Mouse (Mus musculus) liver, embryonic 11.5 days (tissue): ENCODE data around the gene Mtor. TPM values are rescaled to one million over a fixed set of nuclear protein-coding genes. Genes with fewer than 3 reads are reported as not detected.

ENCODE experiments used
- ATAC-seq: fragments of 200-750 bp; cut with Nextera tagmentation; replicated peaks from 2 replicates; pipeline ENCODE4 v1.8.0; 2017; ENCODE audit warnings: moderate number of reproducible peaks, mild to moderate bottlenecking, moderate TSS enrichment, moderate library complexity; ENCODE audit not compliant: low FRiP score
- DNase-seq: peaks from one replicate; pipeline ENCODE4 v3.0.0-alpha.2; 2017; ENCODE audit warnings: low spot score
- H3K27ac ChIP-seq: fragments of 300-500 bp; sonication (generic); 2 replicates; pipeline ENCODE4 v1.5.1; 2014; ENCODE audit warnings: mild to moderate bottlenecking, low read depth, low read length, control low read depth
- H3K27me3 ChIP-seq: fragments of 300-500 bp; sonication (generic); replicated peaks from 2 replicates; pipeline ENCODE4 v1.6.1; 2014; ENCODE audit warnings: low read length, mixed read lengths; ENCODE audit not compliant: control insufficient read depth, insufficient read depth
- H3K36me3 ChIP-seq: fragments of 300-500 bp; sonication (generic); 2 replicates; pipeline ENCODE4 v1.6.1; 2014; ENCODE audit warnings: mild to moderate bottlenecking, low read length, moderate library complexity, mixed read lengths; ENCODE audit not compliant: control insufficient read depth, insufficient read depth
- H3K4me1 ChIP-seq: fragments of 300-500 bp; sonication (generic); replicated peaks from 2 replicates; pipeline ENCODE4 v1.6.1; 2014; ENCODE audit warnings: low read length, mixed read lengths; ENCODE audit not compliant: control insufficient read depth, insufficient read depth
- H3K4me2 ChIP-seq: fragments of 300-500 bp; sonication (generic); 2 replicates; pipeline ENCODE4 v1.6.1; 2014; ENCODE audit warnings: mild to moderate bottlenecking, control low read depth, moderate library complexity
- H3K4me3 ChIP-seq: fragments of 300-500 bp; sonication (generic); 2 replicates; pipeline ENCODE4 v1.5.1; 2014; ENCODE audit warnings: low read depth, low read length, control low read depth
- H3K9ac ChIP-seq: fragments of 300-500 bp; sonication (generic); 2 replicates; pipeline ENCODE4 v1.6.1; 2014; ENCODE audit warnings: low read depth, low read length, control low read depth
- H3K9me3 ChIP-seq: fragments of 300-500 bp; sonication (generic); 2 replicates; pipeline ENCODE4 v1.6.1; 2016; ENCODE audit warnings: low read length, inconsistent platforms, mixed read lengths; ENCODE audit not compliant: control insufficient read depth
- WGBS: fragments of 180-500 bp; shearing (Covaris S2); extraction: QIAGEN DNeasy Blood & Tissue Kit; methylation state at CpG from one replicate; pipeline ENCODE4 v1.1.7; 2014; 5-methylcytosine and 5-hydroxymethylcytosine counted together
- polyA plus RNA-seq: library from polyadenylated mRNA; unstranded; fragments of >200 nt; fragmentation: Nextera tagmentation; extraction: Ambion mirVana; gene quantifications from 2 replicates; pipeline ENCODE4 v1.2.1, GENCODE M21; 2014

The Mtor gene
- polyA plus RNA-seq, 1 experiment from 2014 or later, result 22.9 TPM

- peaks cover 40% of the 10 kb centered on the region for H3K36me3 ChIP-seq
These were observed 5.3 kb downstream of the Mtor start for GRCm38 (mm10) chr4:148453707-148454106.

GRCm38 (mm10) chr4:148455477-148456025, 7.1 kb downstream of the Mtor start:
- H3K4me2 ChIP-seq, result no peak overlapping the region
- no peak for ATAC-seq
- H3K27me3 ChIP-seq, result no peaks in the 10 kb centered on the region

More at GRCm38 (mm10) chr4:148453707-148454106, 5.3 kb downstream of the Mtor start:
- ATAC-seq (no peak), DNase-seq (no peak)
- H3K9ac ChIP-seq, result no peak overlapping the region
- H3K27ac ChIP-seq, result no peak overlapping the region
- H3K9me3 ChIP-seq, result no peaks in the 10 kb centered on the region
- H3K4me3 ChIP-seq, result no peak overlapping the region
- no peaks in the 10 kb centered on the region for H3K27me3 ChIP-seq
- no peak overlapping the region for H3K4me2 ChIP-seq
- WGBS, result 89% methylated on average over 11 of the region's 11 CpGs
- H3K4me1 ChIP-seq, result no peaks in the 10 kb centered on the region; the same call in 1 of the 2 replicates

GRCm38 (mm10) chr4:148460656-148461284, 12.4 kb downstream of the Mtor start:
- Histone ChIP-seq H3K27me3 (no peaks in the 10 kb centered on the region), H3K4me1 (no peaks in the 10 kb centered on the region), H3K9me3 (no peaks in the 10 kb centered on the region), H3K27ac (no peak overlapping the region), H3K36me3 (peaks cover 49% of the 10 kb centered on the region), H3K4me2 (no peak overlapping the region), H3K4me3 (no peak overlapping the region), H3K9ac (no peak overlapping the region)
- WGBS, result 90% methylated on average over 12 of the region's 12 CpGs
- DNase-seq (no peak), ATAC-seq (no peak)

More at GRCm38 (mm10) chr4:148455477-148456025, 7.1 kb downstream of the Mtor start:
- Histone ChIP-seq H3K27ac (no peak overlapping the region), H3K4me3 (no peak overlapping the region), H3K9me3 (no peaks in the 10 kb centered on the region), H3K9ac (no peak overlapping the region), H3K4me1 (no peaks in the 10 kb centered on the region), H3K36me3 (peaks cover 47% of the 10 kb centered on the region)
- WGBS, result 93% methylated on average over 5 of the region's 5 CpGs
- no peak for DNase-seq

- DNase-seq, result no peak
- Histone ChIP-seq H3K9me3 (no peaks in the 10 kb centered on the region), H3K4me1 (no peaks in the 10 kb centered on the region), H3K9ac (no peak overlapping the region), H3K4me2 (no peak overlapping the region), H3K27ac (no peak overlapping the region), H3K4me3 (no peak overlapping the region), H3K27me3 (no peaks in the 10 kb centered on the region), H3K36me3 (peaks cover 44% of the 10 kb centered on the region)
- WGBS, result 84% methylated on average over 4 of the region's 4 CpGs
- no peak for ATAC-seq
These were observed 13.4 kb downstream of the Mtor start for GRCm38 (mm10) chr4:148461772-148462171.

- DNase-seq, result no peak
- Histone ChIP-seq H3K36me3 (peaks cover 46% of the 10 kb centered on the region), H3K9ac (no peak overlapping the region), H3K27ac (no peak overlapping the region), H3K4me1 (no peaks in the 10 kb centered on the region), H3K9me3 (no peaks in the 10 kb centered on the region), H3K4me3 (no peak overlapping the region), H3K27me3 (no peaks in the 10 kb centered on the region), H3K4me2 (no peak overlapping the region)
- WGBS, result 95% methylated on average over 13 of the region's 13 CpGs
- no peak for ATAC-seq
These were observed 14.3 kb downstream of the Mtor start for GRCm38 (mm10) chr4:148462717-148463116.

- Histone ChIP-seq H3K9ac (no peak overlapping the region), H3K27me3 (no peaks in the 10 kb centered on the region), H3K27ac (no peak overlapping the region), H3K4me2 (no peak overlapping the region), H3K36me3 (peaks cover 52% of the 10 kb centered on the region), H3K4me1 (no peaks in the 10 kb centered on the region), H3K9me3 (no peaks in the 10 kb centered on the region), H3K4me3 (no peak overlapping the region)
- DNase-seq, result no peak
- peak; percentile 57 for ATAC-seq
- WGBS, result 87% methylated on average over 14 of the region's 14 CpGs
These were observed 15.0 kb downstream of the Mtor start for GRCm38 (mm10) chr4:148463208-148463960.

- ATAC-seq, result no peak
- Histone ChIP-seq H3K27ac (no peak overlapping the region), H3K4me3 (no peak overlapping the region), H3K4me1 (no peaks in the 10 kb centered on the region), H3K9ac (no peak overlapping the region), H3K4me2 (no peak overlapping the region), H3K27me3 (no peaks in the 10 kb centered on the region), H3K36me3 (peaks cover 55% of the 10 kb centered on the region), H3K9me3 (no peaks in the 10 kb centered on the region)
- WGBS, result 87% methylated on average over 12 of the region's 12 CpGs
- DNase-seq, result no peak
These were observed 15.9 kb downstream of the Mtor start for GRCm38 (mm10) chr4:148464301-148464700.

GRCm38 (mm10) chr4:148464869-148465268, 16.5 kb downstream of the Mtor start:
- H3K4me3 ChIP-seq, result no peak overlapping the region
- ATAC-seq (no peak), DNase-seq (no peak)
- 93% methylated on average over 12 of the region's 12 CpGs for WGBS
- H3K4me2 ChIP-seq, result no peak overlapping the region
- no peaks in the 10 kb centered on the region for H3K9me3 ChIP-seq
- no peak overlapping the region for H3K27ac ChIP-seq
- H3K36me3 ChIP-seq, result peaks cover 56% of the 10 kb centered on the region
- no peak overlapping the region for H3K9ac ChIP-seq
- no peaks in the 10 kb centered on the region for H3K27me3 ChIP-seq
- no peaks in the 10 kb centered on the region for H3K4me1 ChIP-seq
